Mouse (Mus musculus) hindbrain, embryonic 16.5 days (tissue): ENCODE data around the gene Hspb11. TPM values are rescaled to one million over a fixed set of nuclear protein-coding genes. Genes with fewer than 3 reads are reported as not detected.

ENCODE experiments used
- ATAC-seq: fragments of 200-750 bp; cut with Nextera tagmentation; 2 replicates; pipeline ENCODE4 v1.8.0; 2017; ENCODE audit warnings: moderate TSS enrichment, moderate library complexity
- H3K27ac ChIP-seq: fragments of 300-500 bp; sonication (generic); 2 replicates; pipeline ENCODE4 v1.5.1; 2014; ENCODE audit warnings: low read depth, mild to moderate bottlenecking, control low read depth, low read length, moderate library complexity
- H3K27me3 ChIP-seq: fragments of 300-500 bp; sonication (generic); replicated peaks from 2 replicates; pipeline ENCODE4 v1.6.1; 2014; ENCODE audit warnings: low read length; ENCODE audit not compliant: control insufficient read depth, insufficient read depth
- H3K36me3 ChIP-seq: fragments of 300-500 bp; sonication (generic); 2 replicates; pipeline ENCODE4 v1.6.1; 2014; ENCODE audit warnings: mild to moderate bottlenecking, low read length, moderate library complexity, mixed read lengths; ENCODE audit not compliant: control insufficient read depth, insufficient read depth
- H3K4me1 ChIP-seq: fragments of 300-500 bp; sonication (generic); 2 replicates; pipeline ENCODE4 v1.6.1; 2014; ENCODE audit warnings: low read depth, low read length; ENCODE audit not compliant: control insufficient read depth, insufficient read depth
- H3K4me2 ChIP-seq: fragments of 300-500 bp; sonication (generic); 2 replicates; pipeline ENCODE4 v1.6.1; 2014; ENCODE audit warnings: mild to moderate bottlenecking, low read length, control low read depth, moderate library complexity
- H3K4me3 ChIP-seq: fragments of 300-500 bp; sonication (generic); 2 replicates; pipeline ENCODE4 v1.5.1; 2014; ENCODE audit warnings: mild to moderate bottlenecking, low read length, control low read depth, moderate library complexity
- H3K9ac ChIP-seq: fragments of 300-500 bp; sonication (generic); 2 replicates; pipeline ENCODE4 v1.6.1; 2014; ENCODE audit warnings: low read depth, mild to moderate bottlenecking, control low read depth, low read length, moderate library complexity
- H3K9me3 ChIP-seq: fragments of 300-500 bp; sonication (generic); 2 replicates; pipeline ENCODE4 v1.6.1; 2014; ENCODE audit warnings: mild to moderate bottlenecking, low read length, moderate library complexity; ENCODE audit not compliant: control insufficient read depth
- WGBS: fragments of 180-500 bp; shearing (Covaris S2); extraction: QIAGEN DNeasy Blood & Tissue Kit; methylation state at CpG from one replicate; pipeline ENCODE4 v1.1.7; 2014; 5-methylcytosine and 5-hydroxymethylcytosine counted together
- polyA plus RNA-seq: library from polyadenylated mRNA; unstranded; fragments of >200 nt; fragmentation: Nextera tagmentation; extraction: Ambion mirVana; gene quantifications from 2 replicates; pipeline ENCODE4 v1.2.1, GENCODE M21; 2015

Hspb11 gene
- polyA plus RNA-seq, 1 experiment from 2014 or later: 36.8 TPM

GRCm38 (mm10) chr4:107221524-107221923 is 31.9 kb upstream of the Hspb11 start:
- Histone ChIP-seq H3K9ac (no peak overlapping the region), H3K36me3 (no peaks in the 10 kb centered on the region), H3K4me3 (no peak overlapping the region), H3K27me3 (no peaks in the 10 kb centered on the region), H3K27ac (no peak overlapping the region), H3K9me3 (no peaks in the 10 kb centered on the region), H3K4me1 (no peaks in the 10 kb centered on the region), H3K4me2 (no peak overlapping the region)
- 90% methylated on average over 5 of the region's 5 CpGs for WGBS
- ATAC-seq: no peak

- no peaks in the 10 kb centered on the region for H3K27me3 ChIP-seq
- no peak overlapping the region for H3K4me3 ChIP-seq
- WGBS: 81% methylated on average over 11 of the region's 11 CpGs
- H3K4me1 ChIP-seq: no peaks in the 10 kb centered on the region
- no peaks in the 10 kb centered on the region for H3K36me3 ChIP-seq
- H3K27ac ChIP-seq: no peak overlapping the region
- H3K4me2 ChIP-seq: no peak overlapping the region
- no peaks in the 10 kb centered on the region for H3K9me3 ChIP-seq
- no peak overlapping the region for H3K9ac ChIP-seq
- ATAC-seq: peak; percentile 60; the same call in 1 of the 2 replicates
Measured at GRCm38 (mm10) chr4:107223225-107224204, 29.9 kb upstream of the Hspb11 start.

- no peak for ATAC-seq
- Histone ChIP-seq H3K9ac (no peak overlapping the region), H3K27ac (no peak overlapping the region), H3K4me2 (no peak overlapping the region), H3K4me3 (no peak overlapping the region), H3K36me3 (no peaks in the 10 kb centered on the region), H3K4me1 (no peaks in the 10 kb centered on the region), H3K9me3 (no peaks in the 10 kb centered on the region), H3K27me3 (no peaks in the 10 kb centered on the region)
- WGBS: 92% methylated on average over 2 of the region's 2 CpGs
Measured at GRCm38 (mm10) chr4:107226313-107226712, 27.1 kb upstream of the Hspb11 start.

GRCm38 (mm10) chr4:107232219-107232618 is 21.2 kb upstream of the Hspb11 start:
- H3K4me1 ChIP-seq: no peaks in the 10 kb centered on the region
- no peaks in the 10 kb centered on the region for H3K27me3 ChIP-seq
- H3K9me3 ChIP-seq: no peaks in the 10 kb centered on the region
- H3K27ac ChIP-seq: no peak overlapping the region
- no peak for ATAC-seq
- no peak overlapping the region for H3K4me2 ChIP-seq
- 68% methylated on average over 3 of the region's 3 CpGs for WGBS
- no peak overlapping the region for H3K9ac ChIP-seq
- H3K4me3 ChIP-seq: no peak overlapping the region
- H3K36me3 ChIP-seq: peaks cover 16% of the 10 kb centered on the region

GRCm38 (mm10) chr4:107238253-107238652 is 15.1 kb upstream of the Hspb11 start:
- Histone ChIP-seq H3K27ac (no peak overlapping the region), H3K9me3 (no peaks in the 10 kb centered on the region), H3K27me3 (no peaks in the 10 kb centered on the region), H3K4me3 (no peak overlapping the region), H3K9ac (no peak overlapping the region), H3K4me2 (no peak overlapping the region), H3K4me1 (no peaks in the 10 kb centered on the region), H3K36me3 (peaks cover 33% of the 10 kb centered on the region)
- ATAC-seq: no peak
- 96% methylated on average over 2 of the region's 2 CpGs for WGBS

- 98% methylated on average over 6 of the region's 6 CpGs for WGBS
- Histone ChIP-seq H3K36me3 (peaks cover 26% of the 10 kb centered on the region), H3K4me3 (no peak overlapping the region), H3K9ac (no peak overlapping the region), H3K27me3 (no peaks in the 10 kb centered on the region), H3K9me3 (no peaks in the 10 kb centered on the region), H3K27ac (no peak overlapping the region), H3K4me2 (no peak overlapping the region), H3K4me1 (peaks cover 4% of the 10 kb centered on the region; the same call in 1 of the 2 replicates)
- no peak for ATAC-seq
Measured at GRCm38 (mm10) chr4:107240196-107240595, 13.2 kb upstream of the Hspb11 start.

GRCm38 (mm10) chr4:107243365-107244333 is 9.7 kb upstream of the Hspb11 start:
- ATAC-seq: peak; percentile 42; the same call in 1 of the 2 replicates
- Histone ChIP-seq H3K4me3 (no peak overlapping the region), H3K27ac (peak overlapping the region; percentile 18; the same call in 1 of the 2 replicates), H3K4me1 (peaks cover 4% of the 10 kb centered on the region; the same call in 1 of the 2 replicates), H3K36me3 (peaks cover 26% of the 10 kb centered on the region), H3K27me3 (no peaks in the 10 kb centered on the region), H3K4me2 (no peak overlapping the region), H3K9ac (no peak overlapping the region), H3K9me3 (no peaks in the 10 kb centered on the region)
- WGBS: 58% methylated on average over 6 of the region's 6 CpGs

GRCm38 (mm10) chr4:107245368-107245767 is 8.0 kb upstream of the Hspb11 start:
- ATAC-seq: no peak
- 72% methylated on average over 2 of the region's 2 CpGs for WGBS
- Histone ChIP-seq H3K9me3 (no peaks in the 10 kb centered on the region), H3K27ac (no peak overlapping the region), H3K9ac (no peak overlapping the region), H3K27me3 (no peaks in the 10 kb centered on the region), H3K36me3 (peaks cover 14% of the 10 kb centered on the region), H3K4me3 (no peak overlapping the region), H3K4me1 (peaks cover 15% of the 10 kb centered on the region), H3K4me2 (no peak overlapping the region)
